Mouse (Mus musculus): ENCODE measurements around the gene Gp5. TPM values are rescaled to one million over a fixed set of nuclear protein-coding genes. Genes with fewer than 3 reads are reported as not detected.
"Not testable (repeated sequence)": the region's sequence is repeated elsewhere in the genome, so short reads cannot be mapped to it uniquely, and the experiment has no call there.

Gp5 gene
- 1 to 10 TPM in 1 of 2 experiments, under 1 TPM in 1; 0.77 to 1.4 TPM for total RNA-seq (2021)

DNA sequence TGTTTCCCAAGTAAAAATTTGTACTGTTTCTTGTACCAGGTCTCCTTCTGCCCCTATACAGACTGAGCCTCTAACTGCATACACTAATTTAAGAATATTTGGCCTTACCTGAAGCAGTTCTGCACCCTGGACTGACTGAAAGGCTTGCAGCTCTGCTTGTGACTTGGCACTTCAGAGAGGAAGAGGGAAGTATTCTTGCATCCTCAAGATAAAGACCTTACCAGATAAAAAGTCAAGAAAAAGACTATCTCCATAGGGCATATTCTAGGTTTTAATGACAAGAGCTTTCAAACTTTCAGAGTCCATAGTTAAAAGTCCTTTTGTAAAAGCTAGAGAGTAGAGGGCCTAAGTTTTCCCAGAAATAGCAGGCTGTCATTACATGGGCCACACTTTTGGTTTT is at the start of gene Gp5:
Gene Gp5 (minus strand): TSS at position 133 of the 400 bp plus-strand sequence.
- no peak for DNase-seq (ENCODE audit: extremely low spot score in 1 of 2, low spot score in 2 of 2)

DNA sequence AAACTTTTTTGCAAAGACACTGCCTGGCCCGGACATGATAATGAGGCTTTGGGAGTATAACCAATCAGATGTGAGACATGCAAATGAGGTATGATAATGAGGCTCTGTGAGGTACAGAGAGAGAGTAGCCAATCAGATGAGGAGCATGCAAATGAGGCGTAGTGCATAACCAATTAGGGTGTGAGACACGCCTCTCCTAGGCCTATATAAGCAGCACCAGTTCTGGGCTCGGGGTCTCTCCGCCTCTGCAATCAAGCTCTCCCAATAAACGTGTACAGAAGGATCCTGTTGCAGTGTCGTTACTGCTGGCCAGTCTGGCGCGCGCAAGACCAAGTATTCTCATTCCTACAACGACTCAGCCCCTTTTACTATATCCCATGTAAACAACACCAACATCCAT is 42.9 kb upstream of the Gp5 start:
- intact Hi-C loops (cut with DNase I); DNase-seq (ENCODE audit: extremely low spot score in 1 of 2, low spot score in 2 of 2): not testable (repeated sequence)

More for the DNA sequence above, at the start of gene Gp5:
- intact Hi-C loops (cut with DNase I) = loop anchor here (10.0 kb wide), 1 partner anchor 666 kb away; no protein-coding TSS in a partner anchor

DNA sequence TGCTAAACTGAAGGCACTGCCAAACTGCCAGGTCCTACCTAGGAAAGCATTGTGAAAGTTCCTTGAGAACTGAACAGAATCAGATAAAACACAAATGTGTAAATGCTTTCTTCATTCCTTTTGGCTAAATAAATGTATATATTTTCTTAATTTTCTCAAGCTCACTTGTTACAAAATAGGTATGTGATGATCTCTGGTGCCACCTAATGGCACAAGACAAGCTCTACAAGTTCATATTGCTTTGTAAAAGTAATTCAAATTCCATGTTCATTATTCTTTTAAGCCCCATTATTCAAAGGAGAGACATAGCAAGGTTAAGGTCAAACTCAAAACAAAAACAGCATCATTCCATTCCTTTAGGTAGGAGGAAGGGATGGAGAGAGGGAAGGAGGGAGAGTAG is 3.7 kb upstream of the Gp5 start:
- intact Hi-C loops (cut with DNase I) = loop anchor here (10.0 kb wide), 1 partner anchor 669 kb away; no protein-coding TSS in a partner anchor
- DNase-seq (ENCODE audit: extremely low spot score in 1 of 2, low spot score in 2 of 2) = no peak

DNA sequence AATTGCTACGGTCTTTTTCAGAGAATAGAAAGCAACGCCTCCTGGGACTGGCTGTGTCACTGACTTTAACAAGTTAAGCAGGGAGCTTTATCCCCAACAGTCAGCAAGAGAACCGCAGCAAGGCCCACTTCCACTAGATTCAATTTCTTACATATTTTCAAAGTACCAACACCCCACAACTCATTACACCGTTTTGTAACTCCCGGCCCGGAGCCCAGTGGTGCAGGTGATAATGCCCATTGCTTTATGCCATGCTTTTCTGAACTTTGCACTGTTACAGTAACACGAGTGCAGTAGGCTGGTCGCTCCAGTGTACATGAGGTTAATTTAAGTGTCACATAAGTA is 436 bp downstream of the Gp5 start:
- intact Hi-C loops (cut with DNase I) = loop anchor here (10.0 kb wide), 1 partner anchor 665 kb away; no protein-coding TSS in a partner anchor
- DNase-seq (ENCODE audit: extremely low spot score in 1 of 2, low spot score in 2 of 2) = no peak

DNA sequence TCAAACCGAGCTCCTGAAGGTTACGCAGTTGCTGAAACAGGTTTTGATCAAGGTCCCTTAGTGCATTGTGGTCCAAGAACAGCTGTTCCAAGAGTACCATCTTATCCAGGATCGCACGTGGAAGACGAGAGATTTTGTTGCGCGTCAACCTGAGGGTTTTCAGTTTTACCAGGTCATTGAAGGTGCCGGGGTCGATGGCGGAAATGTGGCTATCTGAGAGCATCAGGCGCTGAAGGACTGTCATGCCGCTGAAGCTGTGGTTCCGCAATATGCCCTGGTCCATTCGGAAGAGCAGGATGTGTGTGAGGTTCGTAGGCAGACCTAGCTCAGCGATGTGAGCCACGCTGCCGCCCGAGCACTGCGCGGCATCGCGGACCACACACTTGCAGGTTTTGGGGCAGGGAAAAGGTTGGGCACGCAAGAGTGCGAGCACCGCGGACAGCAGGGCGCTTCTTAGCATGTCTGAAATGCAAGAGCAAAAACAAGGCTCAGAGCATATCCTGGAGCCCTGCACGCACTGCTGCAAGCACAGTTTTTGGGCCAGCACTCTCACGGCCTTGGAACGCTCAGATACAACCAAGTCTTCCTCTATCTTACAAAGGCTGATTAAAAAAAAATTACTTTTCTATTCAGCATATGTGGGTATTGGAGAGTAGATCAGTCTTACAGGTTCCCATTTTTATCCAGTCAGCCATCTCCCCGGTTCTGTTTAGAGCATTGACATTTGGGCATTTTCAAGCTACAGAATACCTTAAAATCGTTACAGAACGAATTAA is 996 bp downstream of the Gp5 start:
- intact Hi-C loops (cut with DNase I) = loop anchor here (5.0 to 10.0 kb wide), 2 partner anchors 57 to 665 kb away; no protein-coding TSS in a partner anchor
- no peak for DNase-seq (ENCODE audit: extremely low spot score in 1 of 2, low spot score in 2 of 2)

DNA sequence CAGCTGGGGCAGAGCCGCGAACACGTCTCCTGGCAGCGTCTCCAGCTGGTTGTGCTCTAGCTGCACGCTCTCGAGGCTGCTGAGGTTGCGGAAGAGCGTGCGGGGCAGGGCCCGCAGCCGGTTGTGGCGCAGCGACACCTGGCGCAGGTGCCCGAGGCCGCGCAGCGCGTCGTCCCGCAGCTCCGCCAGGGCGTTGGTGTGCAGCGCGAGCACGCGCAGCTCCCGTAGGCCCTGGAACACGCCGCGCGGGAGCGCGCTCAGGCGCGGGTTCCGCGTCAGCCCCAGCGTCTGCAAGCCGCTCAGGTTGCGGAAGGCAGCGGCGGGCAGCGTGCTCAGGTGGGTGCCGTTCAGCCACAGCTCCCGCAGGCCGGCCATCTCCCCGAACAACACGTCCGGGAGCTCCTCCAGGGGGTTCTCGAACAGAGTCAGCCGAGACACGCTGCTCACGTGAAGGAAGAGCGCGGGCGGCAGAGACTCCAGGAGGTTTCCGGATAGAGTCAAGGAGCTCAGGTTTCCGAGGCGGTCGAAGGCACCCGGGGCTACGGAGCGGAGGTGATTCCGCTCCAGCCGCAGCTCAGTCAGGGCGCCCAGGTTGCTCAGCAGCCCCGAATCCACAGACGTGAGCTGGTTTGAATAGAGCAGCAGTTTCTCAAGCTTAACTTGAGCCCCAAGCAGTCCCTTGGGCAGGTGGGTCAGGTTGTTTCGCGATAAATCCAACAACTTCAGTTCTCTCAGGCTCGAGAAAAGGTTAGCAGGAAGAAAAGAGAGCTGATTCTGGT is 1.8 kb downstream of the Gp5 start:
- DNase-seq (ENCODE audit: extremely low spot score in 1 of 2, low spot score in 2 of 2) = peak in 1 of 2 experiments; percentile 69
- intact Hi-C loops (cut with DNase I) = loop anchor here (5.0 kb wide), 1 partner anchor 57 kb away; no protein-coding TSS in a partner anchor

DNA sequence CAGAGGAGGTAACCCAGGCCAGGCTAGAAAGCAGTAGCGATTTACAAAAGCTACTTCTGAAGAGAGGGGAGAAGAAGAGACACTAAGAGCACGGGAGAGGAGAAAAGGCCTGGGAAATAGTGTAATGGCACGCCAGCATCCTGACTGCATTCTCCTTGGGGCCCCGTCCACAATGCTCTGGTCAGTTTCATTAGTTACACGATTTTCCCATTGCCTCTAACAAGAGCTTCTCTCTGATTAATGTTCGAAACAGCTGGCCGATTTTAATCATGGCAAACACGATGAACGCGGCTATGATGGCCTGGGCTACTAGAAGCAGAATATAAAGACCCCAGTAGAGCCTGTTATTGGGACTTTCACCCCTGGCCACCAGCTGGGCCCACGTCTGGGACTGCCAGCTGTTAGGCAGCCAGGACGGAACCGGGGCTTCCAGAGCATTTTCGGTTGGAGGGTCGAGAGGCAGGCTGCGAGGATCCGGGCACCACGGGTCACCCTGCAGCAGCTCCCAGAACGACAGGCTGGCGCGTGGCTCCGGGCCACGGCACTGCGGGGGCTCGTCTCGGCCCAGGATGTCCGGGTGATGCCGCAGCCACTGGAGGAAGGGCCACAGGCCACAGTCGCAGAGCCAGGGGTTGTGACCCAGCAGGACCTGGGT is 2.5 kb downstream of the Gp5 start:
- DNase-seq (ENCODE audit: extremely low spot score in 1 of 2, low spot score in 2 of 2) = peak in 1 of 2 experiments; percentile 47
- intact Hi-C loops (cut with DNase I) = loop anchor here (5.0 kb wide), 1 partner anchor 56 kb away; no protein-coding TSS in a partner anchor

DNA sequence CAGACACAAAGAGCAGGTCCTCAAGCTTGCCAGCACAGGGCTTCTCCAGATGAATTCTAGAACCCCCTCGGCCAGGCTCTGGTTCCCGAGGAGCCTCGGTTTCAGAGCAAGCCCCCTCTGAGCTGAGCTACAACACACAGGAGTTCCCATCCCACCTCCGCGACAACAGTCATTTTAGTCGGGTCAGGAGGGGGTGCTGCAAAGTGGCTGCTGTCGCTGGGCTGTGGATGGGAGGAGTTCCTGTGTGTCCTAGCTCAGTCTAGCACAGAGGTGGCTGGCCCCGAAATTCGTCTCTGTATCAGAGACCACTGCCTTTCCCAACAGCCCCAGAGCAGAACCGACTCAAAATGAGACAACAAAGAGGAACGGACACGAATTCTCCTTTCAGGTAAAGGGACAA is 3.3 kb downstream of the Gp5 start:
- intact Hi-C loops (cut with DNase I) = loop anchor here (5.0 kb wide), 1 partner anchor 55 kb away; no protein-coding TSS in a partner anchor

DNA sequence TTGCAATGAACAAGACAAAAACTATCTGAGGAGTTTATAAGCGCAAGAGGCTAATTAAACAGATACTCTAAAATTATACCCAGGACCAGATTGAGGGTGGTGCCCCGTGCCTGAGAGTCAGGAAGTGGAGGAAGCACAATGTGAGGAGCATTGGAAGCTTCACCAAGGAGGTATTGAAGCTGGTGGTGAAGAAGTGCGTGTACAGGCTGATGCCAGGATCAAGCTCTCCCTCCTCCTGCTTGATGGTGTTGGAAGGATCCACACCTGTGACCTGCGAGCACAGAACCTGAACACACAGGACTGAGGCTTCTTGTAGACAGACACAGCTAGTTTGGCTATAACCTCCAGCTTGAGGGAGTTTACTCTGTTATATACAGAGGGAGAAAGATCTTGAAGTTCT is 4.5 kb downstream of the Gp5 start:
- intact Hi-C loops (cut with DNase I) = loop anchor here (5.0 kb wide), 1 partner anchor 54 kb away; no protein-coding TSS in a partner anchor
- no peak for DNase-seq (ENCODE audit: extremely low spot score in 1 of 2, low spot score in 2 of 2)

More for the DNA sequence above, 3.3 kb downstream of the Gp5 start:
- no peak for DNase-seq (ENCODE audit: extremely low spot score in 1 of 2, low spot score in 2 of 2)

DNA sequence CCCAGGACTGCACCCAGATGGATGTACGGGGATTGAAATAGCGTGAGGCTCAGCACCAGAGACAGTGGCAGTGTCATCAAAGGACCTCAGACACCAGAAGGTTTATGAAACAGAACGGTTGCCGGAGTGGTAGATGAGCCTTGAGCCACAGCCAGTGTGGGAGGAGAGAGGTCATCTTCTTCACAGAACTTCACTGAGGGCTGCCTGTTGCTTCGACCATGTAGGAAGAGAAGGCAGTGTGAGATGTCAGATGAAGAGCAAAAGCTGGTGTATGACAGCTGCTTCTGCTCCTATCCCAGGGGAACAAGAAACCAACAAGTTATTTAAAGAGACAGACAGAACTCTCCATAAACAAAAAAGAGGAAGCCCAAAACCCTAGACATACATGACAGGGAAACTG is 6.3 kb downstream of the Gp5 start:
- intact Hi-C loops (cut with DNase I) = no loop called here
- no peak for DNase-seq (ENCODE audit: extremely low spot score in 1 of 2, low spot score in 2 of 2)

DNA sequence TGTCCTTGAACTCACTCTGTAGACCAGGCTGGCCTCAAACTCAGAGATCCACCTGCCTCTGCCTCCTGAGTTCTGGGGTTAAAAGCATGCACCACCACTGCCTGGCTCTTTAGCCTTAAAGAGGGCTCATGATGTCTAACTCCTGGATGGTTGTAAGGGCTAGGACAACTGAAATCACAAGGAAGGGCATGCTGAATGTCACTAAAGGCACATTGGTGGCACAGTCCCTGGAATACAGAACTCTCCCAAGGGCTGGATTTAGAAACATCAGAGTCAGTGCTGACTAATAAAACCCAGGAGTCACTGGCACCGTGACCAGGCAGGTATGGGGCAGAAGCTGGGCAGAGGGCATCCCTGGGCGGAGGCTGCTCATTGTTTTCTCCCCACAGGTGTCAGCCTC is 7.2 kb downstream of the Gp5 start:
- intact Hi-C loops (cut with DNase I) = no loop called here

DNA sequence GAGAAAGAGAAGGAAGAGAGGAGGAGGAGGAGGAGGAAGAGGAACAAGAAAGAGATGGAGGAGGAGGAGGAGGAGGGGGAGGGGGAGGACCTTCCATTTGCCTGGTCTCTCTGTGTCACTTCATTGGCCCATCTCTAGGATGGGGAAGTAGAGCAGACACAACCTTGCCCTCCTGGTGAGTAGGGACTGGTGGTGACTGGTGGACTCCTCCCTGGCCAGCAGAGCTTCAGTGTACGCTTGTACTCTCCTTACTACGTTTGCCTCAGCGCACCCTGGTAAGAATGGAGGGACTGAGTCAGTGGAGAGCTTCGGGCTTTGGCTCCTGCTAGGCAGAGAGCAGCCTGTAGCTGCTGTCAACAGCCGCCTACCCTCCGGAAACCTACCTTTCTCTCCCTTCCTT is 7.9 kb downstream of the Gp5 start:
- no peak for DNase-seq (ENCODE audit: extremely low spot score in 1 of 2, low spot score in 2 of 2)
- intact Hi-C loops (cut with DNase I) = no loop called here

More for the DNA sequence above, 7.2 kb downstream of the Gp5 start:
- no peak for DNase-seq (ENCODE audit: extremely low spot score in 1 of 2, low spot score in 2 of 2)

DNA sequence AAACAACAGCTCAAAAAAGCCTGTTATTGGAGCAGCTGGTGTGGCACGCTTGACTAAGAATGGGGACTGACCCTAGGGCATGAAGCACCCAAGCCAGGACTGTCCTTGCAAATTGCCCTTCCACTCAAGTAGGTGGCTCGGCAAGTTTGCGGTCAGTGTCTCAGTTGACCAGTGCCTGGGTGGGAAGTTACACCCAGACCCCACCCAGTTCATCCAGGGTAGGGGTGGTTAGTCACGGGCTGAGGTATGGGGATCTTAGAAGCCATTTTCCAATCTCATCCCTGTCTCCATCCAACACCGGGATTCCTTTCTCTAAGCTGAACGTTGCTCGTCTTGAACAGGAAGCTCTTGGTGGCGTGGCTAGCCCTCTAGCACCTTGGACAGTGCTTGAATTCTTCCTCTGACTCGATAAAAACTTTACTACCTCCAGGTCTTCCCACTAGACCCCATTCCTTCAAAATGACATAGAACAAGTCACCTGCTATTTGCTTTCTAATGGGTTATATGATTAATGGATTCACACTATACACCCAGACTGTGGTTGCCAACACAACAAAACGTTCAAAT is 10.8 kb downstream of the Gp5 start:
- DNase-seq (ENCODE audit: extremely low spot score in 1 of 2, low spot score in 2 of 2) = no peak
- intact Hi-C loops (cut with DNase I) = no loop called here

DNA sequence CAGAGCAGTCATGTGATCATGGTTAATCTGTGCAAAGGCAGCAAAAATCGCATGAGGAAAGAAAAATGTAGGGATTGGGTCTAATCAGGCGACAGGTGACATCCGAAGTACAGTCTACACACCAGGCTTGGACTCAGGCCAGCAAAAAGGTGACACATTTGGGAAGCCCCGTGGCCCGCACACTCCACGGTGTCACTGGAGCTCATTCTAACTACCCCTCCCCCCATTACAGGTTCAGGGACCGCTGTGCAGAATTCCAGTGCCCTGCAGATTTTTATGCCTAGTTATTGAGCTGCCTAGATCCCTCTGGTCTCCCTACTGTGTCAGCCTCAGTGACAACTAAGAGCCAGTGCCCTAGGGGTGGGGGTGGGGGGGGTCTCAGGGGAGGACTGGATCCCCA is 13.1 kb downstream of the Gp5 start:
- no peak for DNase-seq (ENCODE audit: extremely low spot score in 1 of 2, low spot score in 2 of 2)

DNA sequence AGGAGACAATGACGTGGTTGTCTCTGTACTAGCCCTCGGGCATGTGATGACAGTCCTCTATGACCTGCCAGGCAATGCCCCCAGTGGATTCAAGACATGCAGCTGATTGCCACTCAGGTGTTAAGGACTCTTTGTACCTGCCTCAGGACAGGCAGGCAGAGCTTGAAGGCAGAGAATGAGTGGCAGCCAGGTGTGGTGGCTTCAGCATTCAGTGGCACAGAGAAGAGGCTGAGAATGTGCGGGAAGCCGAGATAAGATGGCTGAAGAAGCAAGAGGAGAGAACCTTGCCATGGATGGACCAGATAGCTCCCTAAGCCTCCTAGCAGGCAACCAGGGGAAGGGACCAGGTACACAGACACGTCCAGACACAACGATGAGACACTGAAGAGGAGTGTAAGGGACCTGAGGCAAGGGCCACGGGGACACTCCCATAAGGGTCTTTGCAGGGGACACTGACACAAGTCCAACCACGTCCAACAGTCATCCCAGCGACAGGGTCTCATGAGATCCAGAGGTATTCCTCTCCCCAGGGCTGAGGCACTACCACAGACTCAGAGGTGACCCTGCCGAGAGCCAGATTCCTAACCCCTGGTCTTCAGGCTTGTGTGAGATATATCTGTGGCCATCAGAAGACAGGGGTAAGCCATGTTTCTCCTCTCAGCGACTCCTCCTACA is 13.8 kb downstream of the Gp5 start:
- intact Hi-C loops (cut with DNase I) = no loop called here
- no peak for DNase-seq (ENCODE audit: extremely low spot score in 1 of 2, low spot score in 2 of 2)

More for the DNA sequence above, 13.1 kb downstream of the Gp5 start:
- intact Hi-C loops (cut with DNase I) = no loop called here

DNA sequence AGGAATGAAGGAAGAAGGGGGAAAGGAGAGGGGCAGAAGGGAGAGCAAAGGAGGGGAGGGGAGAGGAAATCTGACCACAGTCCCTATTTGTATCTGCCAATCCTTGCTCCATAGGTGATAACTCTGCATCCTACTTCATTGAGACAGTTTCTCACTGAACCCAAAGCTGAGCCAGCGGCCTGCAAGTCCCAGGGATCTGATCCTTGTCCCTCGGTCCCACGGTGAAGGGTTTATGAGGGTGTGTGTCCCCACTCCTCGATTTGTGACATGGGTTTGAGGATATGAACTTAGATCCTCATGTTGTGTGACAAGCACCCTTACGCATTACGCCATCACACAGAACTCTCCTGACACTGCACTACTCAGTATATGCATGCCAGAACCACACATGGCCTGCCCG is 15.5 kb downstream of the Gp5 start:
- no peak for DNase-seq (ENCODE audit: extremely low spot score in 1 of 2, low spot score in 2 of 2)
- intact Hi-C loops (cut with DNase I) = no loop called here

DNA sequence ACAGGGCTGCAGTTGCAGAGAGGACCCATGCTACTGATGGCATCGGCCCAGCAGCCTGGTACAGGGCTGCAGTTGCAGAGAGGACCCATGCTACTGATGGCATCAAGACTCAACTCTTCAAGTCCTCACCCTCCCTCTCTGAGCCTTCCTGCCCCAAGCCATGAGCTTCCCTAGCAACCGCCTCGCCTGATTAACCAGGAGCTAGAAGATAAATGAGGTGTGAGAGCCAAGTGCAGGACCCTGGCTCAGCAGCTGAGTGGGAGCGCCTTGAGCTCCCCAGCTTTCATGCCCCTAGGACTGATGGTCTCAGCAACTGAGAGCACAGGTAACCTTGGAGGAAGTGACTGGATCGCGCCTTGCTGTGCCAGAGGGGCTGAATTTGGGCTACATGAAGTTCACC is 20.1 kb downstream of the Gp5 start:
- no peak for DNase-seq (ENCODE audit: extremely low spot score in 1 of 2, low spot score in 2 of 2)
- intact Hi-C loops (cut with DNase I) = no loop called here

DNA sequence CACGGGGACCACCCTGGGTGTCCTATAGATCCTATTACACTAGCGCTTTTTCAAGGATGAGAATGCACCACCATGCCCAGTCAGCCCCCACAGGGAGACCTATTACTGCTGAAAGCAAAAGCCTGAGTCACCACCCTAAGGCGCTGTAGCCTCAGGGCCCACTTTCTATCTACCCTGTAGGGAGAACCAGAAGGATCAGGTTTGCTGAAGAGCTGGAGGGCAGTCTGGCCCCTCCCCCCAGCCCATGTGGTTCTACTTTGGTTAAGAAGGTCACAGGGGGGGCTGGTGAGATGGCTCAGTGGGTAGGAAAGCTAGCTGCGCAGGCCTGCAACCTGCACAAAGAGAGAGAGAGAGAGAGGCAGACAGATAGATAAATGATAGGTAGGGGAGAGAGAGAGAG is 24.9 kb downstream of the Gp5 start:
- DNase-seq (ENCODE audit: extremely low spot score in 1 of 2, low spot score in 2 of 2) = no peak
- intact Hi-C loops (cut with DNase I) = no loop called here
